Mouse (Mus musculus) layer of hippocampus, adult 9-10 months (tissue): ENCODE measurements at regions not wholly inside any gene's neighbourhood (a gene's known extent, or its start where the extent isn't known, plus 50 kb on each side); places are given as distances from the start of the nearest gene placed in this dataset.

Experiments used
- DNase-seq: peaks from one replicate; pipeline ENCODE4 v3.0.0; 2022; ENCODE audit warnings: low spot score

DNA sequence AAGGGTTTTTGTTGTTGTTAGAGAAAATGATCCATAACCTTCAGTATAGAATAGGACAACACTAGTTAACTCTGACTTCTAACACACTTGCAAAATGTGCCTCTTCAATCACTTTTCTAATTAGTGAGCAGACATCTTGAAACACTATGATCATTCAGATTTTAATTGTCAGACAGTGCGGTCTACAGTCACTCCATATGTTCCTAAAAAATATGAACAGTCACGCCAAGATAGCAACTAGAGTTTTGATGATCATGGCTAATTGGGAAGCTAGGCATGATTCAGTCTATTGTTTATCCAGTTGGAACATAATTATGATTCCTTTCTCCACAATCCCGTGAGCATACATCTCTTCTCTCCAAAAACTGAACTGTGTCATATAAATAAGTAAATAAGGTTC is 372.1 kb downstream of the Fam198b start:
- no peak for DNase-seq

DNA sequence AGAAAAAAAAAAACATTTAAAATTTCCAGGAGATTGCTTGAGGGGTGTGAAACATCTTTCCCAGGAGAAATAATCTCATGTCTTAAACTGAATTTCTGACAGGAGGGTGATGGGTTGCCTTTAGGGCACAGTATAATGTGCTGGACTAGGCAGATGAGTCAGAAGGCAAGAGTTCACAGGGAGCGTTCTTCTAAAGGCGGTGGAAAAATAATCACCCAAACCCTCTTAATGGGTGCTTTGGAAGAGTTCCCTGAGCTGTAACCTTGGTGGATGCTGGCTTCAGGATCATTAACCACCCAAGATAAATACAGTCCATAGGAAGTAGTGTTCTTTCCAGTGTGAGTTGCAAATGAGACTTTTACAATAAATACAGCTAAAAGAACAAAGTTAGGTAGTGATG is 378.8 kb downstream of the Fam198b start:
- DNase-seq: no peak

DNA sequence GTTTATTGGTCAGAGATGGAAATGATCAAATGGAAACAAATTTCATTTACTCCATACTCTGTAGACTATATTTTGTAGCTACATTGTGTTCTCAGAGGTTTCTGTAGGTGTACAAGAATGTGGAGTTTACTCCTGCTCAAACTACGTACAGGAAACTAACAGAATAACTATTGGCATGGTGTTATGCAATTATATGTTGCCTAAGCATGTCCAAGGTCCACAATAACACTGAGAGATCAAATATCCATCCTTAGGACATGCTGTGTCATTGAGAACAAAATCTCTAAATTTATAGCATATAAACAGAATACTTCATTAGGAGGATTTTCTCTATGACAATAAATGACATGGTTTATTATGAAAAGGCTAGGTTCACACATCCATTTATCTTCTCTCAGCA is 400.3 kb downstream of the Fam198b start:
- DNase-seq: no peak

DNA sequence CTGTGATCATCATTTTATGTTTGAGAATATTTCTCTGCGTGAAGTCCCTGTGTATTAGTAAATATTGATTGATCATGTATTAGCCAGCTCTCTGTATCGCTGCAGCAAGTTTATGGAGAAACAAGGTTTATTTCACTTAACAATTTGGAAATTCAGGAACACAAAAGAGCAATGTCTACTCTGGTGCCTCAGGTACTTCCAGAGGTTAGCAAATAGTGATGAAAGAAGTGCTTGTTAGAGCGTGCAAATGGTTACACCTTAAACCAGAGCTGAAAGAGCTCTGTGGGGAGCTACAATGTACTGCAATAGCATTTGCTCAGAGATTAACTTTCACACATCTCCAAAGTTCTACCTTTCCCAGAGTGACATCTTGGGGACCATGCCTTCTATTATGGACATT is 400.9 kb downstream of the Fam198b start:
- no peak for DNase-seq

DNA sequence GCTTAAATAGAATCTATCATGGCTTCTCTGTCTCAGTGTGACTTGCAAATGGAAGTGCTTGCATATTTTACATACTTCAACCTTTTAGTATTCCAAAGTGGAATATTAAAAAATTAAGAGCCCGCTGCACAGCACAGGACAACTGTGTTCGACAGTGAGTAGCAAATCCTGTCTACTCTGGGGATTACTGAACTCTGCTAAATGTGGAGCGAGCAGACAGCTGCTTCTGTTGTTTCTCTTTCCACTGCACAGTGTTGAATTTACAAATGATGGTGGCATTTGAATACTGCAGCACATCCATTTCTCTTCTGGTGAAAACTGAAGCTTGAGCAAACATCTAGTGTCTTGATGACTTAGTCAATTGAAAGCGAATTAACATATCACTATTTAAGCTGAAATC is 409.2 kb downstream of the Fam198b start:
- no peak for DNase-seq

DNA sequence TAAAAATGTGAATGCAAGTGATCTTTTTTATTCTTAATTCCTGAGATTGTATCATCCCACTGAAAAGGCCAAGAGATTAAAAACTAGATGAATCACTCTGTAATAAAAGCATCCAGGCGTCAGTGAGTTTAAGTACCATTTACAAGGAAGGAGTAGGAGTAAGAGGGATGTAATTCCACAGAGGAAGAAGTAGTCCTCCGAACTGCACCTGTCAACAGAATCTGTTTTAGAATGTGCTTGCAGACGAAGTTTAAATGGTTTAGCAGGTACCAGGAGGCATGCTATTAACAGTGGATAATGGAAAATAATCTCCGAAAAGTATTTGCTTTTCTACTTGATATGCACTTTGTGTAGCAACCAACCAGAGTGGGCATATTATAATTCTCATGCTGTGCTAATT is 423.3 kb downstream of the Fam198b start:
- no peak for DNase-seq

DNA sequence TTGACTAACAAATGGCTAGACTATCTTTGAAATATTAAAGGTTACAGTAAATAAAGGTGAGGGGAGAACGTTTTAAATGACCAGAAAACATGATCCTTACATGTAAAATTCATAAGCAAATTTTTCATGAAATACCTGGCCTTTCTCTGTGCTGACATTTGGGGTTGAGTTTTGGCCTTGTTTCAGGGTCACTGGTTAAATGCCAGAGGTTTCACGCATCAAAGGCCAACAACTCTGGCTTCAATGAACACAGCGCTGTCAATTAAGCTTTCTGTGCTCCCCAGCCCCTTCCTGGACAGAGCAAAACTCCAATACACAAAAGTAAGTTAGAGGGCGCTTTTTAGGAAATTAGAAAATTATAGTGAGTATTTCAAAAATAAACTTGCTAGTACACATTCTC is 425.6 kb downstream of the Fam198b start:
- DNase-seq: no peak

DNA sequence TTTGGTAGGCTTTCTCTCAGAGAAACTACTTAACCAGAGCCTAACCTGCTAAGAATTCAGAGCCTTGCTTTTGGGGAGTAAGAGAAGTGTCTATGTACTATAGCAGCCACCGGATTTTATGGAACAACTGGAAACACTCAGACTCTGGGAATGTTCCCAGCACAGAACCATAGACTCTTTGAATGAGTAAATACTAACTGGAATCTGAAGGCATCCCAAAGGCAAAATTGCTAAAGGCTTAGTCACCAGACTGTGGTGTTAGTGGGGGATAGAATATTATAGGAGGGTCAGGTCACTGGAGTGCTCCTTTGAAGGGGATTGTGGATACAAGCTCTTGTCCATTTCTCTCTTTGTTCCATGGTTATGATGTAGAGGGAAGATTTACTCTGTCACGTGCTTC is 427.4 kb downstream of the Fam198b start:
- no peak for DNase-seq

DNA sequence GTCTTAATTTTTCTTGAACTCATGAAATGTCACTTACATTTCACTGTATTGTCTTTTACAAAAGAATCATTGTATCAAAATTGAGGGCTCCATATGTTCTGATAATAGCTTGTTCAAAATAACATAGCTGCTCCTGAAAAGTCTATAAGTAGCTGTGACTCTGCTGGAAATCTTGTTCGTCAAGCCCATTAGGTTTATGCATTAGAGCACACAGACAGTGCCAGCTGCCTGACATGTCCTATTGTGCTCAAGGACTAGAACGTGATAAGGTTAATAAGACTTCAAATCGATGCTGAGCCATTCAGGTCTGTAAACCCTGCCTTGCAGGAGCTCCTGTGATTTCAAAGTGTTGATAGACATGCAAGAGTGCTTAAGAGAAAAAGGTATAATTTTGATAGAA is 438.0 kb downstream of the Fam198b start:
- DNase-seq: no peak

DNA sequence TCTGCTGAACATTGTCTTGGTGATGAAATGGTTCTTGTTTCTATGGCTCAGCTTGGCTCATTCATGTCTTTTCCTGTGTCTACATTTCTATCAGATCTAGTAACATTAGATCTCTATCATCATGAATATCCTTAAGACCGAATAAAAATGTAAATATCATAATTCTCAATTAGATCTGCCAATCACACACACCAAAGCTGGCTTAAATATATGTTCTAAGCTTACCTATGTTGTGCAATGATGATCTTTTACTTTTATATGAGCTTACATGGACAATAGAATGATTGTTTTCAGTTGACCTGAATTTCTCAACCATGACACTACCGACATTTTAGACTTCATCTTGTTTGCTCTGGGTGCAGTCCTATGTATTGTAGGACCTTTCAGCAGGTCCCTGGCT is 440.4 kb downstream of the Fam198b start:
- DNase-seq: no peak

DNA sequence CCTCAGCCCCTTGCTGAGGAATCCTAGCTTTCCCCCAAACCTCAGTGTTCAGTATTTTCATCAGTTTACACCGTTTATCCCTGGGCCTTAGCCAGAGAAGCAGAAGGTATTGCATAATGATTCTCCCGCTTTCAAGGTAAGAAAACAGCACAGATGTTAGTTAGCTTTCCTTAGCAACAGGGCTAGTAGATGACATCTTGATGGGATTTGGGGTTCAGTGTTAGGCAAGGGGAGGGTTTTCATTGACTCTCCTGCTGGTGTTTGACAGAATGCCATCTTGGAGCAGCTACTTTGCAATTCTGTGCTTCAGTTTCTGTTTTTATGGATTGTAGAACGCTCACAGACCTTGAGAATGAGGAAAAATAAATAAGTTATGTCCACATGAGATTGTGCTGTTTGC is 447.4 kb downstream of the Fam198b start:
- no peak for DNase-seq

DNA sequence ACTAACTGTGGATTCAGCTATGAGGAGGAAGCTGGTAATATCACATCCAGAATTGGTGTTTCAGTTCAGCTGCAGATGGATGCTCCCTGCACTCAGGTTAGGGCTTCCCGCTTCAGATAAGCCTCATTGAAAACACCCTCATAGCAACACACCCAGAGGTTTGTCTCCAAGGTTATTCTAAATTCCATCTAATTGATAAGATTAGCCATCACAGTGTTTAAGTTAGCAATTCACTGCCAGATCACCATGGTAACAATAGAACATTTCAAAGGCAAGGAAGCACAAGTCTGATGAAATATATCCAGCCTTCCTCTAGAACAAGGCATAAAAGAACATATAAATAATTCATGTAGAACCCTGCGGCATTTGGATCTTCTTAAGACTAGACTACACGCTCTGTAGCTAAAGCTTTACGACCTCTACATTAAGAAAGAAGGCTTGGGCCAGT is 450.1 kb downstream of the Fam198b start:
- peak; percentile 50 for DNase-seq

DNA sequence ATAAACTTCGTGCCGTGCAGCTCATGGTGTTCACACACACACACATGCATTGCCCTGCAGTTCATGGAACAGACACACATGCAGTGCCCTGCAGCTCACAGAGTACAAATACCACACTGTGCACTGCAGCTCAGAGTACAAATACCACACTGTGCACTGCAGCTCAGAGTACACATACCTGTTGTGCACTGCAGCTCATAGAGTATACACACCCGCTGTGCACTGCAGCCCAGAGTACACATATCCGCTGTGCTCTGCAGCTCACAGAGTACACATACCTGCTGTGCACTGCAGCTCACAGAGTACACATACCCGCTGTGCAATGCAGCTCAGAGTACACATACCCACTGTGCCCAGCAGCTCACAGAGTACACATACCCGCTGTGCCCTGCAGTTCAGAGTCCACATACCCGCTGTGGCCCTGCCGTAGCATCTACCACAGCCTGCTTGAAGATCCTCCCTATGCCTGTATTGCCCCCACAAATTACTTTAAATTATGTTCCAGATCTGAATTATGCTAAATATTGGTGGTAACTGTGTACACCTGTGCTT is 451.9 kb downstream of the Fam198b start:
- no peak for DNase-seq

DNA sequence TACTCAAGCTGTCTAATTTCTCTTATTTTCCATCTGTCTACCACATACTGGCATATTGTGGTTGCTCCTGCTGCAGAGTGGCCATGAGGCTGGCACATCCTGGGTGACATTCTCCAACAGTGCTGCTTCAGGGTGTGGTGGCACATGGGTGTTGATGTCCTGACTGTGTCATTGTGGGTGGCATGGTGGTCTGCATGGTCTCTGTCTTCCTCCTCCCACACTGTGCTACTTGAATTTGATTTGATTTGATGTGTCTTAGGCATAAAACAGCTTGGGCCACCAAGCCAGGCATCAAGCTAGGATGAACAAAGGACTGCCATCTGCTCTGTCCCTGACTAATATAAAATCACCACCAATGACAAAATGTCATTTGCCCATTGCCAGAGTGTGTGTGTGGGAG is 434.7 kb downstream of the Gria2 start:
- no peak for DNase-seq

DNA sequence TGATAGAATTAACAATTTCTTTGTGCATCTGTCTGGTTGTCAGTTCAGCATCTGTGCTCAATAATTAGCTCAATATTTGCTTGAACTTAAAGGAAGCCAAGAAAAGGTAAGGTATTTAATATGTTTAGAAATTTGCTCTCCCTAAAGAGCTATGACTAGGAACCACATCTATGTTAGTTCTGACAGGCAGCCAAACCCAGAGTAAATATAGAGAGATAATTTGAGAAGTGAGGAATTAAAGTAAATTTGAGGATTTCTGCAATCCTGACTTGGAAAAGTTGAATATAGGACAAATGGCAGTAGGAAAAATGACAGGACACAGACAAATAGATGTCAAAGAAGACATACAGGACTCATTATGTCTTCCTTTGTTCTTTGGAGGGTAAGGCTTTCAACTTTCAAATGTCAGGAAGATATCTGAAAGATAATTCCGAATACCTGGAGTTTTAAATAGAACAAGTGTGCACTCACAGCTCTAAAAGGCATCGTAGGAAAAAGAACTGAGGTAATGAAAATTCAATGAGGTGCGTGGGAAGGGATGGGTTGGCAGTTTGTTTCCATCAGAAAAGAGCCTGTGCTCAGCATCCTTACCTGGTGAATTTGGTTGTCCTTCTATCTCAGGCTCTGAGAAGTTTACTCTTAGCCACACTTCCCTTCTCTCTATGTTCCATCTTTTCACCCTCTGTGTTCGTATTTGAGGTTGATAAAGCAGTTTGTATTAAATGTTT is 433.3 kb downstream of the Gria2 start:
- no peak for DNase-seq

DNA sequence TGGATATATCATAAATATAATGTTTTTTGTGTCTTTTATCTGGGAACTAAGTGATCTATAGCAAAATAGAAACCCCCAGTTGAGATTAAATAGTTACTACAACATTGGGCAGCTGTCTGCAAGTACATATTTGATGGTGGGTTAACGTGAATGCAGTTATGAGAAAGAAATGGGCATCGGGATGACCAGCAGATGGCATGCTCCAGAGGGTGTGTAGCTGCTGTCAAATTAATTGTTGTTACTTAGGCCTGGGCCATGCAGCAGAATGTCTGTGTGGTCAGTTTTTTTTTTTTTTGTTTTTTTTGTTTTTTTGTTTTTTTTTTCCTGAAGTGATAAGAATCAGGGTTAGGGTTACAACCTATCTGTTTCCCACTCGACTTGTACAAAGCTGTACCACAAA is 430.2 kb downstream of the Gria2 start:
- DNase-seq: no peak

DNA sequence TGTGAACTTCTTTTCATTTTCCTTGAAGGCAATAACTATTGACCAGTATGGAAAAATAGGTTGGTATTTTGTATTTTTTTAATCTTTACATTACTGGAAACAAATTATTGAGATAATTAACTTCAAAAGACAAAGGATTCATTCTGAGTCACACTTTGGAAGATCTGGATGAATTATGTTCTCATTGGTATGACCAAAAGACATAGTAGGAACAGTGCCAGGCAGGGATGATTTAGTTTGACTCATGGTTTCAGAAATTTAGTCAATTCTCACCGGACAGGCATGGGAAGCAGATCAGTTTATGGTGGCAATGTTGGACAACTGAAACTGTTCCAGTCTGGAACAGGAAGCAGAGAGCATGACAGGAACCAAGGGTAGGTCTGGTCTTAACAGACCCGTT is 416.6 kb downstream of the Gria2 start:
- DNase-seq: no peak

DNA sequence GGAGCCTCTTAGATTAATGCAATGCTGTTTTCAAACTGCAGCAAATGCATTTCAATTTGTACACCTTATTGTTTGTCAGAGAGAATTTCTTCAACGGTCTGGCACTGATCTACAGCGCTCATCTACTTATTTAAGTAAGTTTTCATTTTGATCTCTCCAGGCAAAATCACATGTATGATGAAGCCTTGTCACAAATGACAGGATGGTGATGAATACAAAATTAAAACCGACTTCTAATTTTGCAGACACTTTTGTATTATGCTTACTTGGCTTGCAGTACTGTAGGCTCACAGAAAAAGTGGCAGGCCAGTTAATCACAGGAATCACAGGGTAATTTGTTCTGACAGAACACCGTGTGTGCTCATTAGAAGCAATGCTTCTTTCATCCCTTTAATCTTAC is 406.4 kb downstream of the Gria2 start:
- DNase-seq: no peak

DNA sequence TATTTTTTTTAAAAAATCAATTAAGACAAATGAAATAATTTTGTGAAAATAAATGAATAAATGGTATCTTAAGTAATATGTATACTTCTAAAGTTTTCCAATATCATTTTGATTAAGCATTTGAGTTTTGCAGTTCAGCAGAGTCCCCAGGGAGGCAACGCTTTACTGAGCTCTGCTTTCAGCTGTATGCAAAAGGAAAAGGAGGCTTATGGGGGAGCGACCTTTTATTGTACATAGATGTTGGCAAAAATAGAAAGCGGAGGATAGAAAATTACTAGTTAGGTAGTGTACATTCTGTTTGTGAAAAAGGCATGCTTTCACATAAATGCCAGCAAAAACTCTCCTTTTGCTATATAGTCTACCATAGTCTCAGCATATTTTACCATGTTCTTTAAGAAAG is 382.2 kb downstream of the Gria2 start:
- DNase-seq: no peak

DNA sequence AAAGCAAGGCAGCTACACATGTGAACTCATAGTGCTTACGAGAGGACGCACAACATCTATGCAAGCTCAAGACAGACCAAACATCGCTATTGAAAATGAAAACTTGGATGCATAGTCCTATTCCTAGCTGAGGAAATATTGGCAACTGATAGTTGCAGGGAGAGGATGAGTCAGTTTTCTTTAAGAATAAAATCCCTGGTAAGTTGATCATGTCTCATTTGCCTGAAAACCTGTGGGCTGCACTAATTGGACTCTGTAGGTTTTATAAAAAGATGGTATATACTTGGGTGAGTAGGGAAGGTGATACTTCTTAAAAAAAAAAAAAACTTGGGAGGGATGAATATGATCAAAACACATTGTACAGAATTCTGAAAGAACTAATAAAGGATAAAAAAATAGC is 381.2 kb downstream of the Gria2 start:
- DNase-seq: no peak

DNA sequence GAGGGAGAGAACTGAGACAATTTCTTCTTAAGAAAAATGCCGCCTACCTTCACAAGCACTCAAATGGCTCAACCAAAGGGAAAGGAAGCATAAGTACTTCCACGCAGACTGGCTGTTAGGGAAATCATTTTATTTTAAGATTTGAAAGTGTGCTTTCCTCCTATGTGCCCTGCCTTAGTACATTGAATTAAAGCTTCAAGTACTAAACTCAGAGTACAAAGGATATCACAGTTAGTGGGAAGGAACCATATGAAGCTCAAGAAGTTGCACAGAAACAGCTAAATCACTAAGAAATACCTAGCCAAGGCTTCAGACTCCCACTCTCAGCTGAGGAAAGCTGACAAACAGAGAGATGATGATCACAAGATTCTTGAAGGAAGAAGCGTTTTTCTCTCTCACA is 380.5 kb downstream of the Gria2 start:
- DNase-seq: no peak

DNA sequence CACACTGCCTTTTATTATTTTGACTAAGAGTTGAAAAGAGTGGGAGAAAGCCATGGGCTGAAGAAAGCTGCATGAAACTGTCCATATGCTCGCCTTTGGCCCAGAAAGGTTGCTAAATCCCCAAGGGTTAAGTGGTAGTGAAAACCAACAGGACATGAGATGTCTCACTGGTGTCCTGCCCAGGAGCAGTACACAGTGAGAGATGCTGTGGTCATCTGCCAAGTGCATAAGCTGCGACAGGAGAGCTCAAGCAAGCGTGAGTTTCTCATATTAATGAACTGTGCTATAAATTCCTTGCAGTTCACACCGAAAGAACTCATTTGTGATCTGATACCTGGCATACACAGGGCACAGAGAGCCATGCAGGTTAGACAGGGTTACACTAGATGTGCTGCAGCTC is 380.0 kb downstream of the Gria2 start:
- no peak for DNase-seq
